In genomic region chr6:58862446-58862993, GRCm38 (mm10) we compare ENCODE assay signal across 12 mouse cellular contexts. TPM values are rescaled to one million over a fixed set of nuclear protein-coding genes. Genes with fewer than 3 reads are reported as not detected.
A peak's percentile ranks its signal among the peaks of the same experiment; 100 is the strongest.
DNase-seq lines count a peak whose midpoint lies in the region; ATAC-seq and TF ChIP-seq lines count a peak whose summit lies in the region.
"Had no signal": no experiment of that assay in that cellular context is flagged by ENCODE, and none has a peak within 500 bp of the region (broad histone marks: within the 10 kb centered on the region; RNA-seq: fewer than 3 reads in every experiment).

No protein-coding gene starts in this region.

- no peak overlapping the region for H3K4me3 ChIP-seq in heart, embryonic 11.5 days (ENCODE audit: low read depth, low read length)
- no peak overlapping the region for H3K4me3 ChIP-seq in hindbrain, embryonic 11.5 days (ENCODE audit: low read depth, low read length)
- H3K4me3 ChIP-seq in kidney, embryonic 16.5 days (ENCODE audit: low read length) = no peak overlapping the region
- H3K4me3 ChIP-seq: midbrain, embryonic 15.5 days had no signal

- H3K27me3 ChIP-seq in heart, embryonic 11.5 days (ENCODE audit: control insufficient read depth, insufficient read depth, low read length) = no peaks in the 10 kb centered on the region
- H3K27me3 ChIP-seq in hindbrain, embryonic 11.5 days (ENCODE audit: control insufficient read depth, insufficient read depth, low read length) = no peaks in the 10 kb centered on the region
- no peaks in the 10 kb centered on the region for H3K27me3 ChIP-seq in kidney, embryonic 16.5 days (ENCODE audit: insufficient read depth, low read length)
- H3K27me3 ChIP-seq: midbrain, embryonic 15.5 days had no signal

- WGBS in heart, embryonic 11.5 days (ENCODE audit: insufficient replicate concordance) = 59% methylated on average over 9 of the region's 9 CpGs
- WGBS in hindbrain, embryonic 11.5 days = 89% methylated on average over 9 of the region's 9 CpGs
- WGBS in kidney, embryonic 16.5 days = 88% methylated on average over 9 of the region's 9 CpGs

- no peak overlapping the region for H3K9ac ChIP-seq in heart, embryonic 11.5 days (ENCODE audit: low read depth, low read length)
- H3K9ac ChIP-seq in hindbrain, embryonic 11.5 days (ENCODE audit: low read depth, low read length) = no peak overlapping the region
- no peak overlapping the region for H3K9ac ChIP-seq in kidney, embryonic 16.5 days (replicated peaks; ENCODE audit: low read length)
- H3K9ac ChIP-seq: liver, embryonic 14.5 days; midbrain, embryonic 15.5 days had no signal

- no peak for TF ChIP-seq CTCF in brain, embryonic 14.5 days (IDR thresholded peaks at IDR 0.05; ENCODE audit: borderline replicate concordance, extremely low read depth, insufficient read depth, insufficient read length)

- H3K36me3 ChIP-seq in heart, embryonic 11.5 days (ENCODE audit: control insufficient read depth, insufficient read depth, low read length) = 0 out of 2 replicates have a peak, but pooled peaks cover 5% of the 10 kb centered on the region
- H3K36me3 ChIP-seq in hindbrain, embryonic 11.5 days (ENCODE audit: control insufficient read depth, insufficient read depth, low read length) = no peaks in the 10 kb centered on the region
- peaks cover 9% of the 10 kb centered on the region; the same call in 1 of the 2 replicates for H3K36me3 ChIP-seq in kidney, embryonic 16.5 days (ENCODE audit: insufficient read depth, low read length)
- H3K36me3 ChIP-seq: midbrain, embryonic 15.5 days had no signal

- H3K27ac ChIP-seq in heart, embryonic 11.5 days (ENCODE audit: low read depth, low read length) = peak overlapping the region; percentile 74
- H3K27ac ChIP-seq in hindbrain, embryonic 11.5 days (ENCODE audit: low read depth, low read length) = no peak overlapping the region
- H3K27ac ChIP-seq in kidney, embryonic 16.5 days (ENCODE audit: low read length) = no peak overlapping the region
- H3K27ac ChIP-seq: liver, embryonic 14.5 days; midbrain, embryonic 15.5 days had no signal

- no peaks in the 10 kb centered on the region; the same call in 1 of the 2 replicates for H3K4me1 ChIP-seq in heart, embryonic 11.5 days (ENCODE audit: control insufficient read depth, insufficient read depth, low read length)
- H3K4me1 ChIP-seq in hindbrain, embryonic 11.5 days (replicated peaks; ENCODE audit: control insufficient read depth, insufficient read depth, low read length) = no peaks in the 10 kb centered on the region
- H3K4me1 ChIP-seq in kidney, embryonic 16.5 days (ENCODE audit: insufficient read depth, low read length) = no peaks in the 10 kb centered on the region

- no peak for TF ChIP-seq POLR2A in brain, embryonic 14.5 days (IDR thresholded peaks at IDR 0.05; ENCODE audit: borderline replicate concordance, extremely low read depth, insufficient read depth, insufficient read length, poor library complexity, severe bottlenecking)

- peak; percentile 94 for DNase-seq in heart, adult 11 months
- DNase-seq in heart, postnatal 25 days (ENCODE audit: low spot score) = no peak
- peak; percentile 50 for DNase-seq in brain, embryonic 14.5 days (ENCODE audit: low read depth)
- DNase-seq in cerebellum, postnatal 25 days = peak; percentile 56 to 57
- DNase-seq in ovary, adult 18-20 months (ENCODE audit: low spot score) = no peak
- DNase-seq in hindbrain, embryonic 11.5 days (ENCODE audit: low spot score) = no peak
- DNase-seq: layer of hippocampus, adult 9-11 months had no signal

- H3K4me2 ChIP-seq in heart, embryonic 11.5 days = no peak overlapping the region; the same call in 1 of the 2 replicates
- H3K4me2 ChIP-seq in hindbrain, embryonic 11.5 days (replicated peaks; ENCODE audit: low read depth, low read length) = no peak overlapping the region
- no peak overlapping the region for H3K4me2 ChIP-seq in kidney, embryonic 16.5 days (replicated peaks; ENCODE audit: low read depth, low read length)
- H3K4me2 ChIP-seq: midbrain, embryonic 15.5 days had no signal

- intact Hi-C loops in heart, postnatal 25 days (cut with DNase I) = no loop called here

- peak; percentile 71 for ATAC-seq in heart, embryonic 11.5 days (replicated peaks; ENCODE audit: insufficient number of reproducible peaks, low FRiP score, low TSS enrichment)
- ATAC-seq in hindbrain, embryonic 11.5 days (ENCODE audit: low FRiP score) = no peak
- ATAC-seq in kidney, embryonic 16.5 days (ENCODE audit: low FRiP score, low TSS enrichment) = no peak
- ATAC-seq: CD4-positive, CD25-positive, alpha-beta regulatory T cell, adult 4 months had no signal

- no peaks in the 10 kb centered on the region for H3K9me3 ChIP-seq in heart, embryonic 11.5 days (replicated peaks; ENCODE audit: control insufficient read depth, low read length)
- no peaks in the 10 kb centered on the region for H3K9me3 ChIP-seq in hindbrain, embryonic 11.5 days (ENCODE audit: control insufficient read depth, low read length)
- H3K9me3 ChIP-seq in kidney, embryonic 16.5 days (ENCODE audit: low read length) = no peaks in the 10 kb centered on the region
- H3K9me3 ChIP-seq: midbrain, embryonic 15.5 days had no signal

RNA-seq across cellular contexts. Expression of gene Herc3, which starts 31.3 kb away (rescaled TPM):
- 10 to 100 TPM; 34.5 to 63.2 TPM for total RNA-seq in heart, postnatal 25 days (2021)
- 43.7 and 44.3 TPM in 2 replicates for polyA plus RNA-seq in brain, embryonic 14.5 days (2012; rRNA removed)
- 18.5 and 20.7 TPM in 2 replicates for polyA plus RNA-seq in heart, embryonic 11.5 days (2014; fragmentation: Nextera tagmentation; extraction: Ambion mirVana)
- polyA plus RNA-seq in hindbrain, embryonic 11.5 days (2014; fragmentation: Nextera tagmentation; extraction: Ambion mirVana) = 5.6 and 9.7 TPM in 2 replicates
- polyA plus RNA-seq in kidney, embryonic 16.5 days (2015; fragmentation: Nextera tagmentation; extraction: Ambion mirVana) = 7.2 and 10.1 TPM in 2 replicates

RNA-seq across cellular contexts. Expression of gene Nap1l5, which starts 44.4 kb away (rescaled TPM):
- total RNA-seq in heart, postnatal 25 days (2021) = under 1 TPM; 0.52 to 0.92 TPM
- polyA plus RNA-seq in brain, embryonic 14.5 days (2012; rRNA removed) = 72.6 and 113 TPM in 2 replicates
- 2.1 and 2.2 TPM in 2 replicates for polyA plus RNA-seq in heart, embryonic 11.5 days (2014; fragmentation: Nextera tagmentation; extraction: Ambion mirVana)
- polyA plus RNA-seq in hindbrain, embryonic 11.5 days (2014; fragmentation: Nextera tagmentation; extraction: Ambion mirVana) = 36.5 and 43.1 TPM in 2 replicates
- 0.85 and 1.8 TPM in 2 replicates for polyA plus RNA-seq in kidney, embryonic 16.5 days (2015; fragmentation: Nextera tagmentation; extraction: Ambion mirVana)
- polyA plus RNA-seq: CD4-positive, CD25-positive, alpha-beta regulatory T cell, adult 4 months had no signal

Comparison
In these comparisons a context has a peak if more than half of its experiments do, and no peak if none do; other contexts are left out.
1. DNase-seq: peak in heart, adult 11 months (single experiment), brain, embryonic 14.5 days (single experiment) and cerebellum, postnatal 25 days (2 of 2); none in heart, postnatal 25 days (single experiment), ovary, adult 18-20 months (single experiment) and hindbrain, embryonic 11.5 days (single experiment).
2. RNA of gene Nap1l5, which starts 44.4 kb away (polyA plus RNA-seq): 72.6 to 113 TPM in brain, embryonic 14.5 days and 36.5 to 43.1 TPM in hindbrain, embryonic 11.5 days; 2.1 to 2.2 TPM in heart, embryonic 11.5 days and 0.85 to 1.8 TPM in kidney, embryonic 16.5 days; every median in the first group is over 10 times any median in the second.